Mouse (Mus musculus) CD4-positive, CD25-positive, alpha-beta regulatory T cell (primary cell): ENCODE measurements around the gene Dgkz. TPM values are rescaled to one million over a fixed set of nuclear protein-coding genes. Genes with fewer than 3 reads are reported as not detected.

ENCODE experiments used
- polyA plus RNA-seq: library from polyadenylated mRNA; unstranded; fragments of 100-300 nt; shearing (Covaris generic); gene quantifications from one replicate; pipeline ENCODE4 v1.2.1, GENCODE M21; 2017

Dgkz gene
- polyA plus RNA-seq, result 393 TPM

GRCm38 (mm10) chr2:91975581-91976541 is at the start of gene Dgkz:
Gene Dgkz (minus strand): TSS chr2:91975864.

GRCm38 (mm10) chr2:92024274-92024672 is 48.6 kb upstream of the Dgkz start, which contains the start of gene Creb3l1:
Gene Creb3l1 (minus strand): TSS chr2:92024502.

GRCm38 (mm10) chr2:91945483-91945882 is 30.2 kb downstream of the Dgkz start, which contains the start of gene Gm9821:
Gene Gm9821 (plus strand): TSS chr2:91945703.

GRCm38 (mm10) chr2:91932160-91932711 is 43.4 kb downstream of the Dgkz start, which contains the start of gene Mdk:
Gene Mdk (minus strand): TSS chr2:91932297.

GRCm38 (mm10) chr2:91926949-91927348 is 48.7 kb downstream of the Dgkz start, which contains the start of gene Chrm4:
Gene Chrm4 (plus strand): TSS chr2:91927249.

Other genes starting within 250 kb of the Dgkz start
- 49.1 TPM for gene Ambra1, start 245.7 kb downstream of the Dgkz start, polyA plus RNA-seq
- 0.57 TPM for gene Chrm4, start 48.6 kb downstream of the Dgkz start, polyA plus RNA-seq
- 1.5 TPM for gene Mdk, start 43.6 kb downstream of the Dgkz start, polyA plus RNA-seq
- 0.55 TPM for gene Gm9821, start 30.2 kb downstream of the Dgkz start, polyA plus RNA-seq
- gene Creb3l1, start 48.6 kb upstream of the Dgkz start, polyA plus RNA-seq, result 1.2 TPM
- gene Phf21a, start 117.3 kb upstream of the Dgkz start, polyA plus RNA-seq, result 54.4 TPM